Mouse (Mus musculus): Measurements from ENCODE around the gene Man2a1.

DNA sequence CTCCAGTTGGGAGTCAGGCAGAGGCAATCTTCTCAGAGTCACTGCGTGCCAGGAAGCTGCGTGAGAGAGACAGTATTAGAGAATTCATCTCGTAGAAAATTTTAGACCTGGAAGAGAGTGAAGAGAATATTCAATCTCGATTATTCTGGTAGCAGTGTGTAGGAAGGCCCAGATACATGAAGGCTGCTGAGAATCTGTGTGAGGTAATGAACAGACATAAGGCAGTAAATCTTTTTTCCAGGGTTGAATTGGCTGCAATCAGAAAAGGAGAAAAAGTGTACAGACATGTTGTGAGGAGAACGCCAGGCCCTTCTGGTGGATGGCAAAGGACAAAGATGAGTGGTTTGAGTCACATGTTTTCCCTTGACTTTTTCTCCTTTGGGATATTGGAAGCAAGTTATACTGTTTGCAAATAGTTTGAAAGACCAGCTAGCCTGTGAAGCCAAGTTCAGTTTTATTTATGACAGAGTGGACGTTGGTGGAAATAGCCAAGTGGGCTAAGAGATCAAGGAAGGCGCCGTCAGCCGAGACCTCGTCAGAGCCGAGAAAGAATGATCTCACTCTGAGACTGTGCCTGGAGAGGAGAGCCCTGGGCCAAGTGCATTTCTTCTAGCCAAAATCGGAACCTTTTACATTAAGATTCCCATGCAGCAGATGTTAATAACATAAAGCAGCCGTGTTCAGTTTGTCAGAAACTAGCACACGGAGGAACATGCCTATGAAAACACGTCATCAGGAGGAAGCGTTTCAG, 11.8 kb downstream of the Man2a1 start:
- no peak for TF ChIP-seq CTCF (IDR thresholded peaks at IDR 0.05)
- no peak for TF ChIP-seq POLR2A (IDR thresholded peaks at IDR 0.05; ENCODE audit: insufficient read depth, low read depth, low read length)
- no peak for TF ChIP-seq EP300 (IDR thresholded peaks at IDR 0.05; ENCODE audit: insufficient read depth, low read depth, low read length)

All from heart, adult 2 months (tissue).